Mouse (Mus musculus): ENCODE results near the gene Rcsd1.

Rcsd1 gene

GRCm38 (mm10) chr1:165725039-165725644 lies 15.6 kb upstream of the Rcsd1 start:
- TF ChIP-seq GATA4 (IDR thresholded peaks at IDR 0.05; ENCODE audit: insufficient replicate concordance, low read length), result no peak

- no peak; the same call in 1 of the 2 replicates for TF ChIP-seq GATA4 (IDR thresholded peaks at IDR 0.05; ENCODE audit: insufficient replicate concordance, low read length)
Measured at GRCm38 (mm10) chr1:165724219-165725033, 14.9 kb upstream of the Rcsd1 start.

GRCm38 (mm10) chr1:165722531-165723123 lies 13.1 kb upstream of the Rcsd1 start:
- TF ChIP-seq GATA4 (IDR thresholded peaks at IDR 0.05; ENCODE audit: insufficient replicate concordance, low read length), result no peak

GRCm38 (mm10) chr1:165718543-165719105 lies 9.1 kb upstream of the Rcsd1 start:
- TF ChIP-seq GATA4 (IDR thresholded peaks at IDR 0.05; ENCODE audit: insufficient replicate concordance, low read length), result no peak

- TF ChIP-seq GATA4 (IDR thresholded peaks at IDR 0.05; ENCODE audit: insufficient replicate concordance, low read length), result peak; percentile 76
Measured at GRCm38 (mm10) chr1:165717711-165718542, 8.4 kb upstream of the Rcsd1 start.

GRCm38 (mm10) chr1:165716426-165716825 lies 6.9 kb upstream of the Rcsd1 start:
- TF ChIP-seq GATA4 (IDR thresholded peaks at IDR 0.05; ENCODE audit: insufficient replicate concordance, low read length), result no peak

GRCm38 (mm10) chr1:165713798-165714197 lies 4.2 kb upstream of the Rcsd1 start:
- TF ChIP-seq GATA4 (IDR thresholded peaks at IDR 0.05; ENCODE audit: insufficient replicate concordance, low read length), result no peak

- no peak for TF ChIP-seq GATA4 (IDR thresholded peaks at IDR 0.05; ENCODE audit: insufficient replicate concordance, low read length)
Measured at GRCm38 (mm10) chr1:165711914-165712313, 2.4 kb upstream of the Rcsd1 start.

- no peak for TF ChIP-seq GATA4 (IDR thresholded peaks at IDR 0.05; ENCODE audit: insufficient replicate concordance, low read length)
Measured at GRCm38 (mm10) chr1:165708686-165709380, 724 bp downstream of the Rcsd1 start.

GRCm38 (mm10) chr1:165707640-165708322 lies 1.8 kb downstream of the Rcsd1 start:
- TF ChIP-seq GATA4 (IDR thresholded peaks at IDR 0.05; ENCODE audit: insufficient replicate concordance, low read length), result peak; percentile 10; the same call in 1 of the 2 replicates

- no peak for TF ChIP-seq GATA4 (IDR thresholded peaks at IDR 0.05; ENCODE audit: insufficient replicate concordance, low read length)
Measured at GRCm38 (mm10) chr1:165707241-165707639, 2.3 kb downstream of the Rcsd1 start.

- no peak for TF ChIP-seq GATA4 (IDR thresholded peaks at IDR 0.05; ENCODE audit: insufficient replicate concordance, low read length)
Measured at GRCm38 (mm10) chr1:165706492-165706891, 3.1 kb downstream of the Rcsd1 start.

GRCm38 (mm10) chr1:165705868-165706348 lies 3.6 kb downstream of the Rcsd1 start:
- TF ChIP-seq GATA4 (IDR thresholded peaks at IDR 0.05; ENCODE audit: insufficient replicate concordance, low read length), result no peak

- no peak for TF ChIP-seq GATA4 (IDR thresholded peaks at IDR 0.05; ENCODE audit: insufficient replicate concordance, low read length)
Measured at GRCm38 (mm10) chr1:165705368-165705767, 4.2 kb downstream of the Rcsd1 start.

Data from liver, adult (tissue).